Mouse (Mus musculus) bone marrow, adult 2 months (tissue): Measurements from ENCODE around the gene Rgma. TPM values are rescaled to one million over a fixed set of nuclear protein-coding genes. Genes with fewer than 3 reads are reported as not detected.

ENCODE experiments used
- H3K27ac ChIP-seq: fragments of 200-500 bp; 2 replicates; pipeline ENCODE4 v1.5.1; 2012; ENCODE audit warnings: low read depth, mild to moderate bottlenecking, control low read depth, inconsistent platforms, low read length; ENCODE audit not compliant: control insufficient read depth, poor library complexity, insufficient read depth
- H3K4me1 ChIP-seq: fragments of 200-500 bp; 2 replicates; pipeline ENCODE4 v1.6.1; 2011; ENCODE audit warnings: low read length; ENCODE audit not compliant: control insufficient read depth, insufficient read depth
- H3K4me3 ChIP-seq: fragments of 200-500 bp; replicated peaks from 2 replicates; pipeline ENCODE3; 2011; ENCODE audit warnings: mild to moderate bottlenecking, low read depth, low read length, control low read depth; ENCODE audit not compliant: control insufficient read depth
- CTCF ChIP-seq: fragments of 200-500 bp; IDR thresholded peaks from 2 replicates; pipeline ENCODE4 v1.5.1; 2011; ENCODE audit warnings: low read length, control low read depth; ENCODE audit not compliant: control insufficient read depth, insufficient read depth
- POLR2A ChIP-seq: fragments of 200-500 bp; IDR thresholded peaks from 2 replicates; pipeline ENCODE4 v1.6.1; 2011; ENCODE audit warnings: low read depth, mild to moderate bottlenecking, control low read depth, low read length, borderline replicate concordance; ENCODE audit not compliant: control insufficient read depth
- WGBS: fragments of 180-500 bp; shearing (Covaris S2); methylation state at CpG from one replicate; pipeline ENCODE4 v1.1.7; 2018; 5-methylcytosine and 5-hydroxymethylcytosine counted together
- polyA plus RNA-seq: library from polyadenylated mRNA; stranded (reverse); fragments of >200 nt; gene quantifications from 2 replicates; pipeline ENCODE4 v1.2.4, GENCODE M21; 2011; ENCODE audit warnings: low replicate concordance; ENCODE audit not compliant: missing spikeins, insufficient read depth, insufficient read length

The Rgma gene
- polyA plus RNA-seq, 1 experiment: 1.1 TPM

DNA sequence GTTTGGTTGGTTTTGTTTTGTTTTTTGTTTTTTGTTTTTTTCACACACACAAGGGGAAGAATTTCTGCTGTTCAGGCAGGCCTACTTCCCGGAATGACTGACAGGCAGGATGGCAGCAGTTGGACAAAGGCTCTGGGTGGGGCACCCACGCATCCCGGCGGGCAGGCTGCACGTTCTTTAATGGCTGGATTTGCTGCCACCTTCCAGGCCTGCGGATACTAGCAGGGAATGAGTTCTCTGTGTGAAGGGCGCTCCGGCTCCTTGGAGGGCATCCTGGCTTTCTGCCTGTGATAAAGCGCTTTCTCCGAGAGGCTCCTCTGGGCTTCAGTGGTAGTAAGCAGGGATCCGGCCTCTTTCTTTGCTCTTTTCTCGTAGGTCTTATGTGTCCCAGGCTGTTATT, 2.0 kb downstream of the Rgma start:
- no peak overlapping the region for H3K27ac ChIP-seq
- TF ChIP-seq CTCF (no peak), POLR2A (no peak)
- no peak overlapping the region for H3K4me3 ChIP-seq
- 65% methylated on average over 12 of the region's 12 CpGs for WGBS
- H3K4me1 ChIP-seq: no peaks in the 10 kb centered on the region

DNA sequence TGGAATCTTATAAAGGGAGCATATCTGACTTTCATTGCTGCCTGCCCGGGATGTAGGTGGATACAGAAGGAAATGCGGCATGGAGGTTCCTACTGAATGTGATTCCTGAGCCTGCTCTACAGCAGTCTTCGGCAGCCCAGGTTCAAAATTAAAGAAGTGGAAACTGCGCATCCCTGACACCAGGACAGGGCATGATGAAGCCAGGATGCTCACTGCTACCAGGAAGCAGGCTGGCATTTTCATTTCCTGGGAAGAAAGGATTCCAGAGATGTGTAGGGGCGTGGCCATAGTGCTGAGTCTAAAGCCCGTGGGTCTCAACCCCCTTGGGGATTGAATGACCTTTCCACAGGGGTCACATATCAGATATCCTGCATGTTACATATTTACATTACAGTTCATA, 2.7 kb downstream of the Rgma start:
- no peak for TF ChIP-seq POLR2A
- TF ChIP-seq CTCF: no peak
- Histone ChIP-seq H3K27ac (no peak overlapping the region), H3K4me1 (no peaks in the 10 kb centered on the region), H3K4me3 (no peak overlapping the region)
- 70% methylated on average over 6 of the region's 6 CpGs for WGBS

GRCm38 (mm10) chr7:73382843-73383242, 7.5 kb downstream of the Rgma start:
- H3K27ac ChIP-seq: no peak overlapping the region
- H3K4me1 ChIP-seq: no peaks in the 10 kb centered on the region
- H3K4me3 ChIP-seq: no peak overlapping the region
- WGBS: 74% methylated on average over 7 of the region's 7 CpGs
- TF ChIP-seq CTCF: no peak

- WGBS: 69% methylated on average over 2 of the region's 2 CpGs
- H3K4me3 ChIP-seq: no peak overlapping the region
- TF ChIP-seq POLR2A (no peak), CTCF (no peak)
- no peaks in the 10 kb centered on the region for H3K4me1 ChIP-seq
- no peak overlapping the region for H3K27ac ChIP-seq
Observed at GRCm38 (mm10) chr7:73388866-73389265, 13.6 kb downstream of the Rgma start.

- WGBS: 17% methylated on average over 9 of the region's 9 CpGs
- no peak overlapping the region for H3K4me3 ChIP-seq
- TF ChIP-seq POLR2A (no peak), CTCF (no peak)
- no peak overlapping the region for H3K27ac ChIP-seq
- H3K4me1 ChIP-seq: no peaks in the 10 kb centered on the region
Observed at GRCm38 (mm10) chr7:73389419-73389818, 14.1 kb downstream of the Rgma start.

GRCm38 (mm10) chr7:73389871-73390294, 14.6 kb downstream of the Rgma start:
- no peak for TF ChIP-seq POLR2A
- TF ChIP-seq CTCF: no peak
- no peak overlapping the region for H3K27ac ChIP-seq
- no peaks in the 10 kb centered on the region for H3K4me1 ChIP-seq
- WGBS: 7% methylated on average over 15 of the region's 15 CpGs
- no peak overlapping the region for H3K4me3 ChIP-seq

DNA sequence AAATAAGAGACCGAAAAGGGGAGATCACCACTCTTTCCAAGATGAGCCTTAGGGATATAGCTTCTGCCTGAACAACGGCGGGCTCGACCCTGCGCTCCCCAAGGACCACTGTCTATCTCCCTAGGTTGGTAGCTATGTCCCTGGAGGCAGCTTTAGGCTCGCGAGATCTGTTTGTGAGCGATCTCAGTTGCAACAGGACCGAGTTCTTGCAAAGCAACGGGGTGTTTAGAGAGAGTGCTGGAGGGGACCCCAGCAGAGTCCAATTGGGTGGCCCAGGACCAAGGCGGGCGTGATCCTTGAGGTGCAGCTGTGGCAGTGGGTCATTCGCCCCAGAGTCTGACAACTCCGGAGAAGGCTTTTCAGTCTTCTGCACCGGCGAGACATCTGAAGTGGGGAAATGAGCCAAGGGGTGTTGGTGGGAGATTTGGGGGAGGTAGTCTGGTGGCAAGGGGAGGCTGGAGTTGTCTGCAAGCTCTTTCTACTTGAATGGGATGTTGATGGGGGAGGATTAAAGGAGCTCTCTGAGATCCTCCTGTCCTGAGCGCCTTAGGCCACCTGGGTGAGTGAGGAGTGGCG, 15.2 kb downstream of the Rgma start:
- no peak for TF ChIP-seq CTCF
- no peak for TF ChIP-seq POLR2A
- Histone ChIP-seq H3K4me3 (no peak overlapping the region), H3K4me1 (no peaks in the 10 kb centered on the region), H3K27ac (no peak overlapping the region; the same call in 1 of the 2 replicates)
- WGBS: 8% methylated on average over 18 of the region's 18 CpGs

- H3K4me1 ChIP-seq: no peaks in the 10 kb centered on the region
- TF ChIP-seq POLR2A (no peak), CTCF (no peak)
- H3K4me3 ChIP-seq: no peak overlapping the region
- 1% methylated on average over 30 of the region's 42 CpGs for WGBS
- no peak overlapping the region; the same call in 1 of the 2 replicates for H3K27ac ChIP-seq
Observed at GRCm38 (mm10) chr7:73391002-73391517, 15.8 kb downstream of the Rgma start.
